Mouse (Mus musculus): ENCODE measurements around the gene Itga9.

Itga9 gene

DNA sequence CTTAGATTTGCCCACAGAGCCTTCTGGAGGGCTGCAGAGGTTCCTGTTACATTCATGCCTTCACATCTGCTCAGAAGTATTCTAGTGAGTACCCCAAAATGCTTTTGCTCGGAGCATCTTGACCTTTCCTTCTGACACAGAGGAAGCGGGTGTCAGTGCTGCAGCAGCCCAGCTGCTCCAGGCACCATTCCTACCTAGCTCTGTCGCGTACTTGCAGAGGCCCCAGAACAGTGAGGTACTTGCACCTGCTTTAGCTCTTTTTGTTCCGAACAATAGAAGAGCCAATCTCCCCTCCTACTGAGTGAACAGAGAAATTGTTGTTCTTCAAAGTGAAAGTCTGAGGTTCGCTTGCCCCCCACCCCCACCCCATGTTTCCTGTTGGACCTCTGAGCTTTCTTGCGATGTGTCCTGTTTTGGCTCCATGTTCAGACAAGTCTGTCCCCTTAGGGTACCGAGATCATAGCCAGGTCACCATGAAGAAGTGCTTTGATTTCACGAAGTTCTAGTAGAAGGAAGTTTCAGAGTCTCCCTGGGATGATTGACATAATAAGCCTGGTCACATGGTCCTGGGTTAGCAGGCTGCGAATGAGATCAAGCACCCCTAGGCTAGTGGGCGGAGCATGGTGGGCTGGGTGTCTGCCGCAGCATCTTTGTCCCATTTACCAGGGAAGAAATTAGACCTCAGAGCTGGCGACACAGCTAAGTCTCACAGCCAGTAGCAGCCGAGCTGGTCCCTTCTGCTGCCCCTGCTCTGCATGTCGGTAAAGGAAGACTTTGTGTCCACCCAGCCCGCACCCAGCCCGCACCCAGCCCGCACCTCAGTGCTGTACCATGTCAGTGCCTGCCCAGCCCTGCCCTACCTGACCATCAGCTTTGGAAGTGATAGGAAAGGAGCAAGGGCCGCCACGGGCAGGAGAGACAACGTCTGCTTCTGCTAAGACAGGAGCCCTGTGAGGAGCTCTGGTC is 215.0 kb downstream of the Itga9 start:
- no peak for DNase-seq (ENCODE audit: low spot score in 2 of 2)

DNA sequence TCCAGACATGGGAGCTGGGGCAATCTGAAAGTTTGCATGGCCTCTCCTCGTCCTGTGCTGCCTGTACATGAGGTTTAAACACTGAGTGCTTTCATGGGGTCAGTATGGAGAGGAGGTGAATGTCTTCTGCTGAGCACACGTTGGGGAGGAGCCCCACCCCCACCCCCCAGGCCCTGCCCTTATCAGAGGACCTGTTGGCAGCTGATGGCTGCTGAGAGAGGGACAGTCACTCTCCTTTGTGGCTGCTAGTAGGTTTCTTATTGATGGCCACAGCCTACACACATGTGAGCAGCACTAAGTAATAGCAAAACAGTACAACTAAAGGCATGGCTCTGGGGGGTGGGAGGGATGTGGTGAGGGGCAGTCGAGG is 215.7 kb downstream of the Itga9 start:
- no peak for DNase-seq (ENCODE audit: low spot score in 2 of 2)

DNA sequence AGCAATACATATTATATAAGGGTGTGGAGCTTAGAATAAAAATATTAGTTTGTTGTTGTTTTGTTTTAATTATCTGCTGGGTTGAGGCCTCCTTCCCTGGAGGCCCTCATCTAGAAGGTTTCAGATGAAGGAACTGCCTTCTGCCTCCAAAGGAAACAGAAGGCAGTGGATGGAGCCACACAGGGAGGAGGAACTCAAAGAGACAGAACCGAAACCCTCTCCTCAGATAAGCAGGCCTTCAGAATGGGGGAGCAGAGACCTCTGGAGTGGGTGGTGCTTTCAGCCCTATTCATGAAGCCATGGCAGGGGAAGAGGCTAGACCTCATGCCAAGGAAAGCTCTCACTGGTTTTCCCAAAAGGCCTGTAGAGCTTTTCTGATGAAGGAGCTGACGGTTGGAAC is 216.1 kb downstream of the Itga9 start:
- no peak for DNase-seq (ENCODE audit: low spot score in 2 of 2)

DNA sequence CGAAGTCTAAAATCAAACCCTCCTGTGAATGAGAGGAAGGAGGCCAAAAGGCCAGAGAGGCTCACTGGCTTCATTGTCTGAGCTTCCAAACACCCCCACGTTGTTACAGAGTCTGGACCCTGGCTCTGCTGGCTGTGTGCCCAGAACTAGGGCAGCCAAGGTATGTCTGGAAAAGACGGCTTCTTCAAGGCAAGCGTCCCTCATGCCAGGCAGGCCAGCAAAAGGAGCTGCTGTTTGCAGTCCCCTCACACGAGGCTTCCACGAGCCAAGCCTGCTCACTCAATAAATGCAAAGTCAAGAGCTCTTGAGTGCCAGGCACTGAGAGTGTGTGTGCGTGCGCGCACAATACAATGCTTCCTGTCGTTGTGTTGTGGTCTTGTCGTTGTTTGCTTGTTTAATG is 224.6 kb downstream of the Itga9 start:
- peak in 1 of 2 experiments; percentile 27 for DNase-seq (ENCODE audit: low spot score in 2 of 2)

DNA sequence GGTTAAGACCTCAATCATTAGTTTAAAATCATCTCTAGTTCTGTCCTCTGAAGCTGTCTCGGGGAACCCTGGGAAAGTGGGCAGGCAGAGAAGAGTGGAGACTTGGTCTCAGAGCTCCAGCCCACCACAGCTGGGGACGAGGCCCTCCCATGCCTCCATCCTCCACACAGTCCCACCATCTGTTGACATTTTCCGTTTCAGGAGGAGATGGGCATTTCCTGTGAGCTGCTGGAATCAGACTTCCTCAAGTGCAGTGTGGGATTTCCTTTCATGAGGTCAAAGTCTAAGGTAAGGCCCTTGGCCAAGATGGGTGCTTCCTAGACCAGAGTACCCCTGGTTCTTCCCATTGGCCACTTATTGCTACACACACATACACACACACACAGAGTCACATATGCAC is 226.0 kb downstream of the Itga9 start:
- no peak for DNase-seq (ENCODE audit: low spot score in 2 of 2)

DNA sequence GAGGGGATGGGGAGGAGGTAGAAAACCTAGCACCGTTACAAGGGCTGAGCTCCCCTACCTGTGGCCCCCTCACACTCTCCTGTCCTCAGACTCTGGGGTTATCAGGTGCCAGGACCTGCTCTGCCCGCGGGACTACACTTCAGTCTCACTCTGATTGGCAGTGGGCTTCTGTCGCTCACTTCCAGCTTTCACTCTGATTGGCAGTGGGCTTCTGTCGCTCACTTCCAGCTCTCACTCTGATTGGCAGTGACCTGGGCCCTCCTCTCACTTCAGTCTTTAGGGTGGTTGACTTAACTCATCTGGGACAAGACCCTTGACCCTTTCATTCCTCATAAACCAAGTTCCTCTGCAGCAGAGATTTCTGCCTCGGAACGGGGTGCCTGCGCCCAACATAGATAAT is 226.9 kb downstream of the Itga9 start:
- no peak for DNase-seq (ENCODE audit: low spot score in 2 of 2)

DNA sequence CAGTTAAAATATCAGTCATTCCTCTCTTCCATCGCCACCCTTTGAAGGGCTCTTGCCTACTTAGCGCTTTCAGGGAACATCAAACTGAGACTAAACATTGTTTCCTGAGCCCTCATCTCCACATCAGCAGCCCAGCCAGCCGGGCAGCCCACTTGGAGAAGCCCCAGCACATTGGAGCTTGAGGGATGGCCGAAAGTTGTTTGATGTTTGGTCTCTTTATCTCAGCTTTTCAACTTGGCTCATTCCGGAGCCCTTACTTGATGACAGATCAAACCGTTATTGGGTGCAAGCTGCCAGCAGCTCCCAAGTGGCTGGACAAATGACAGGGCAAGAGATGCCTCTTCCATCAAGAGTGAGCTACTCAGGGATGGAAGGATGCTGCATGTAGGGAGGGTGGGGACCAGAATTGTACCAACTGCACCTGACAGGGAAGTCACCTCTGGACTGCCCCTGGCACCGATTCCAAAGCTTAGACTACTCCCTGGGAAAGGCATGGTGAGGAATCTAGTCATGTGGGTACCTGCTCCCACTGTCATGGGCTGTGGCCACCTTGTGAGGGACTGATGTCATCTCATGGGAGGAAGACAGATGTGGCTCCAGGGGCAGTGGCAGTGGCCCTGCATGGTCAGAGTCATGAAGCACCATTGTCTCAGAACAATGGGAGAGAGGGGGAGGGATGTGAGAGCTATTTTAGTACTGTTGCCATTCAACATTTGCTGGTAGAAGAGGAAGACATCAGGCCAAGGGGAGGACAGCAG is 232.6 kb downstream of the Itga9 start:
- DNase-seq (ENCODE audit: low spot score in 2 of 2): no peak

DNA sequence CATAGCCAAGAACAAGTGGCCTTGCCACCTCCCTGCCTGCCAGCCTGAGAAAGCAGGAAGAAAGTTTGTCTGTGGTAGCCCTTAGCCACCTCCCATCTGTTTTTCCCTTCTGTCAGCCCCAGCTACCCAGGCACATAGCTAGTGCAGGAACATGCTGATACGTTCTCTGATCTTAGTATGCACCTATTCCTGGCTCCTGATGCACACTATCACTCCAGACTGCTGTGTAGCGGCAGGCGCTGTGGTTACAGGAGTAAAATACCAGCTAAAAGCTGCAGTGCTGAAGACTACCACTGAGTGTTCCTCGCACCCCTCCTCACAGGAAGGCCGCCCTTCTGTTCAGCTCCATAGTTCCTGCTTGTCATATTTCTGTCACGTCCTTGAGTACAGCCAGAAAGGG is 234.8 kb downstream of the Itga9 start:
- peak; percentile 34 to 49 for DNase-seq (ENCODE audit: low spot score in 2 of 2)

DNA sequence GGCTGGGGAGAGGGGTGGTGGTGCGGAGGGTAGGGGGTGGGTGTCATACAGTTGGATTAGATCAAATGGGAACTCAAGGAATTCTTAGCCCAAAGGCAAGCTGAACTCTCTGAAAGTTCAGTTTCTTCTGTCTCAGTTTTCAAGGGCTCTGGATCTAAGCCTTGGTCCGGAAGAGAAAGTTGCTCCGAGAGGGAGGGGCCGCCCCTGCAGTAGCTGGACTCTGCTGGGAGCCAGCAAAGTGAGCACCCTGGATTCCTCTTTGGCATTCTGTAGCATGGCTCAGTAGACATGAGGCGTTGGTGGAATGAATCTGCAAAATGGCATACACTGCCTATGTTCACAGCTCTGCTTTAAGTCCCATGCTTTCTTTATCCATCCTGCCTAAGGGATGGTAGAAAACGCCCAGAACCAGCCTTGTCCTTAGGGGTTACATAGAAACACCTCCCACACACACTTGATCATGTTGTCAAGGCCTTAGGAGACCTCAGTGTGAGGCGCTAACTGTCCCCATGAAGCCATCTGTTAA is 235.5 kb downstream of the Itga9 start:
- DNase-seq (ENCODE audit: low spot score in 2 of 2): no peak

DNA sequence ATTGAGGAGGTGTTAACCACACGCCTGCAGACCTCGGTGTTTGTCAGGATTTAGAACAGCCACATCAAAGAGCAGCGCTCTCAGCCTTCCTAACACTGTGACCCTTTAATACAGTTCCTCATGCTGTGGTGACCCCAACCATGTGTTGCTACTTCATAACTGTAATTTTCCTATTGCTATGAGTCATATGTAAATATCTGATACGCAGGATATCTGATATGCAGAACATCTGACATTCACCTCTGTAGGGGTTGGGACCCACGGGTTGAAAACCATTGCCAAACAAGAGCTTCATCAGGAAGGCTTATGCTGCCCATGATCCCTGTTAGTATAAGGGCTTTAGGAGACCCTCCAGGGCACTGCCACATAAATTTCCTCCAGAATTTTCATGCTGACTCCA is 237.2 kb downstream of the Itga9 start:
- DNase-seq (ENCODE audit: low spot score in 2 of 2): no peak

DNA sequence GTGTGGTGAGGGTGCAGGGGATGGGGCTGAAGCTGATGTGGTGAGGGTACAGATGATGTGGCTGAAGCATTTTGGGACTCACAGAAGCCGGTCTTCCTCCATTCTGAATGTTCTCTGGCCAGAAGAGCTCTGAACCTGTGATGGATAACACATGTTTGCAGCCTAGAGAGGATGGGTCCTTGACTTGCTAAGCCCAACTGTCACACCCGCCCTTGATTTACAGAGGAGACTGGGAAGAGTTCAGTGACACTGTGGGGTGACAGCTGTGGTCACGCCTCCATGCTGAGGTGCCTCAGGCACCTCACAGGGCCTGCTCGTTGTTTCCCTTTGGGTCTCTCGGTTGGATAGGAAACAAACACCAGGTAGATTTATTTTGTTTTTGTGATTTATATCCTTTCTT is 238.5 kb downstream of the Itga9 start:
- DNase-seq (ENCODE audit: low spot score in 2 of 2): no peak

DNA sequence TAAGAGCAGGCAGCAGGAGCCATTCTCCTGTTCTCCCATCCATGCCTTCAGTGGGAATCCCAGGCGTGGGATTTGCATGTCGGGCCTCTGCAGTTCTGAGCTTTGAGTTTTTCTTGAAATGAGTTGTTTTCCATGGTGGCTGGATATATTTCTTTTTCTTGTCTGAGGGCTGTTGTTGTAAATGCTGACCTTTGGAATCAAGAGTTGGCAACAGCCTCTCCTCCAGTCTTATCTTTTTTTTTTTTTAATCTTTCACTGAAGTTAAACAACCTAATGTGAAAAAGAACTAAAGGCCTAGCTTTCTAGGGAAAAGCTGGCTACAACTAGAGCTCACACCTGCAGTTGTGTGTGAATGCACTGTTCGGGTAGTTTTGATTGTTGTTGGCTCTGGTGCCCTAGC is 240.3 kb downstream of the Itga9 start:
- no peak for DNase-seq (ENCODE audit: low spot score in 2 of 2)

DNA sequence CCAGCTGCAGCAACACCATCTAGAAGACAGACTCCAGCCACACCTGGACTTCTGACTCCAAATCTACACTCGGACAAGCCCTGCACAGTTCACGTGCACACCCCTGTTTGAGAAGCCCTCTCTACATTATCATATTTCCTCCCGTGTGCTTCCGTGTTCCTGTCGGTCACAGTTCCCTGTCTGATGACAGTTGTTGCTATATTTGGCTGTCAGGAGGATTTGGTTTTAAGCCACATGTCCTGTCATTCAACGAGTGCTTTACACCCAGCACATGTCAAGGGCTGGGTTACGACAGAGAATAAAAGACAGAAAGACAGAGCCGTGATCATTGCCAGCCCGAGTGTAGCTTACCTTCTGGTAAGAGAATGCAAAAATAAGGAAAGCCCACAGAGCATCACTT is 250.2 kb downstream of the Itga9 start:
- no peak for DNase-seq (ENCODE audit: low spot score in 2 of 2)

DNA sequence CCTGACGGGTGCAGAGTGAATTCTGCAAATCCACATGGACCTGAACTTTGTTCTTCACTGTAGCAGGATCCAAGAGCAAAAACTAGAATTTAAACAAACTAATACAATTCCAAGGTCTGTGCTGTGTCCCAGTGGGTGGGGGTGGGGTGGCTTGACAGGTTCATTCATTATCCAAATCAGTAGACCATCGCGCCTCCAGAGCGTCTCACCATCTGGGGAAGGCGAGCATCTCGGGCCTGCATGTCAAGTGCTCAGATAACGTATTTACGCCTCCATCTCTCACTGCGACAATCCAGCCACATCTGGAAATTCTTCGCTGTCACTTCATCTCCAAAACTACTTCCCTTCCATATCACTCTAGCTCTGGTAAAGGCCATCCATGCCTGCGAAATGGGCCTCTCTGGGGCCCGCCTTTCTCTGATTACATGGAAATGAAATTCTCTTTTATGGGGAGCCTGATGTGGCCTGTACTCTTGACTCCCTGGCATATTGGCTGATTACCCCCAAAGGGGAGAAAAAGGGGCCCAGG is 254.2 kb downstream of the Itga9 start:
- DNase-seq (ENCODE audit: low spot score in 2 of 2): no peak

DNA sequence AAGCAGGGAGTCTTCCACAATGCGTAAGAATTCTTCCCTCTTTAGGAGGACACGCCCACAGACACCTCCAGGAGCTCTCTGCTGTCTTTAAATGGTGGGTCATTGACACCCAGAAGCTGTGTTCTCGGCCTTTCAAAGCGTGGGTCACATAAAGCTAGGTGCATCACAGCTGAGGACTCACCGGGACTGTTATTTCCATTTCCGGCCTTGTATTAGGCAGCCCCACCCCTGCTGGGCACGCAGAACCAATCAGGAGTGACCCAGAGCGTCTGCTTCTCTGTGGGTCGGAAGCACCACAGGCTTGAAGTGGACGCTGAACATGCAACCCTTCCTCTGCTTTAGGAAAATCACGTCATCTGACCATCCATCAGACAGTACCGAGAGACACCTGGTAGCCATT is 255.7 kb downstream of the Itga9 start:
- DNase-seq (ENCODE audit: low spot score in 2 of 2): no peak

DNA sequence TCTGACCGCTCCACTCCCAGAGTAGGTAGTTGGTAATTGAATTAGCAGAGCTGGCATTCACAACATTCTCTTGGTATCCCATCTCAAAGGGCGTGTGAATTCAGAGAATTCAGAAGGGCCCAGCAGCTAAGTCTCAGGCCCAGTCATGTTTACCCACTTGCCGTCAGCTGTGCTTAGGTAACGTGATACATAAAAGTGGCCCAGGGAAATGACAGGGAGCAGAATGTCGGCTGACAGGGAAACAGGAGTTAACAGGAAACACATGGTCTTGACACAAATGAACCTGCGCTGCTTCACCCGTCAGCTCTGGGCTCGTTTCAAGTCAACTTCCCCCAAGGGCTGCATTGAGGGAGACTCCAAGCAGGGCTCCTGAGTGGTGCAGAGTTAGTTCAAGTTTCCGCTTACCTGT is 256.4 kb downstream of the Itga9 start:
- no peak for DNase-seq (ENCODE audit: low spot score in 2 of 2)

DNA sequence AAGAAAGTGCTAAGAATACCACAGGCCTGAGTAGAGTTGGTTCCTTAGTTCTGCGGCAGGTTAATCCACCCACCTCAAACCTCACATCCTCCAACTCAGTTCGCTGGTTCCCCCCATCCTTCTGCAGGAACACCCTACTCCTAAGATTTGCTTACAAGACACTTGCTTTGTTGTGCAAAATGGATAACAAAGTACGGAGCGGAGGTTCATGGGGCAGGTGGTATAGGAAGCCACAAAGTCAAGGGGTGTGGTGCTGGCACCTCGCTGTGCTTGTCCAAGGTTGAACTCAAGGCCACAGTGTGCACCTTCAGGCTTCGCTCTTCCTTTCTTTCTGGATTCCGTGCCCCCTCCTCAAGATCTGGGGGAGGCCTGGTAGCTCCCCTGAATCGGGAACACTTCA is 257.0 kb downstream of the Itga9 start:
- no peak for DNase-seq (ENCODE audit: low spot score in 2 of 2)

DNA sequence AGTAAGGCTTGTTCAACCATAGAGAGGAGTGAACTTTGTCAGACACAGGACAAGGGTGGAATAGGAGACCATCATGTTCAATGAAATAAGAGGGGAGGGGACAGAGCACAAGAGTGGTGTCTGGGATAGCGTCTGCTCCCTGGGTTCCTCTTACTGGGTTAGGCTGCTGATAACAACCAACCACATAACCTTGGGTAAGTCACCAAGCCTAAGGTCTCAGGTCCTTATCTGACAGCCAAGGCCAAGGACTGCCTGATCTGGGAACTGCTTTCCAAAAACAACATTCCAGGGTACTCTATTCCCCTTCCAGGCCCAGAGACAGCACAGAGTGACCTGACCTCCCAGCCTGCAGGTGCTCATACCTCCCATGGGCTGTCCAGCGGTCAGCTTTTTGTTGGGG is 260.5 kb downstream of the Itga9 start:
- no peak for DNase-seq (ENCODE audit: low spot score in 2 of 2)

DNA sequence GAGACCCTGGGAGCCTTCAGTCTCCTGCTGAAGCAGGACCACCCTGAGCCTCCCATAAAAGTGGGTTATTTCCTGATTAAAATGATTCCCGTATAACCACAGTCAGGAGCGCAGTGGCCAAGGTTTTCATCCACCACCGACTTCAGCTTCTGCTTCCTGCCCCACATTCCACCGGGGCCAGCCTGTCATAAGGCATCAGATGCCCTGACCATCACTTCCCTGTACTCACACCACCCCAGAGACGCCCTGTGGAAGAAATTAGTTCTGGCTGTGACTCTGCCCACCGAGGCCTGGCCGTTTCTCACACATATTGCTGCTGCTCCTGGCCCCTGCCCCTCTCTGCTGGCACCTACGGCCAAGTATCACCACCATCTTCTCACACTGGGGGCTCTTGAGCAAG is 261.4 kb downstream of the Itga9 start:
- DNase-seq (ENCODE audit: low spot score in 2 of 2): no peak

DNA sequence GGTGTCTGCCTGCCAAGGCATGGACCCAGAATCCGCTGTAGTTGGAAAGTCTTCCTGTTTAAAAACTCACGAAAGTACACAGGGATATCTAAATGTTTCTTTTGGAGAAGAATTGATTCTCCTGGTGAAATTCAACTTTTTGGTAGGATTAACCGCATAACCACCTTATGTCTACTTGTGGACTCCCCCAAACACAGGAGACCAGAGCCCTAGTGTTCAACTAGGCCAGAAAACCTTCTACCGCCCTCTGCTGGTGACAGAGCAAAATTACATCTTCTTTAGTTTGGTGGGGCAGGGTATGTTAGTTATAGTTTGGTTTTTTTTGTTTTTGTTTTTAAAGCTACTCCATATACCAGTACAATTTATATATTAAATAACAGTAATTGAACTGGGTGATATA is 264.6 kb downstream of the Itga9 start:
- peak; percentile 38 to 44 for DNase-seq (ENCODE audit: low spot score in 2 of 2)

DNA sequence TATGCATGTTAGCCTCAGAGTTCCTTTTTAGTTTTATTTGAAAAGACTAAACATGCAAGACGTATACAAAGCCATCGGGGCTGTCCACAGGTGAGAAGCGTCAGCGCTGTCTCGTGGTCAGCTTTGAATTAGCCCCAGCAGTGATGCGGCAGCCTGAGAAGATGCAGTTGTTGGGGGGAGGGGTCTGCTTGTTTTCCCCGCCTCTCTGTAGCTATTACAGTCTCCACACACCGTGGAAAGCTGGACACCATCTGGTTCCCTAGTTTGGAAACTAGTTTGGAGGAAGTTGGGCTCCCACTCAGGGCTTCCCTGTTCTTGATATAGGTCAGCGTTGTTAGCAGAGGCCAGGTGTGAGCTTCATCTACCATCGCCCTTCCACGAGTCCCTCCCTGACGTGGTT is 266.5 kb downstream of the Itga9 start:
- no peak for DNase-seq (ENCODE audit: low spot score in 2 of 2)

DNA sequence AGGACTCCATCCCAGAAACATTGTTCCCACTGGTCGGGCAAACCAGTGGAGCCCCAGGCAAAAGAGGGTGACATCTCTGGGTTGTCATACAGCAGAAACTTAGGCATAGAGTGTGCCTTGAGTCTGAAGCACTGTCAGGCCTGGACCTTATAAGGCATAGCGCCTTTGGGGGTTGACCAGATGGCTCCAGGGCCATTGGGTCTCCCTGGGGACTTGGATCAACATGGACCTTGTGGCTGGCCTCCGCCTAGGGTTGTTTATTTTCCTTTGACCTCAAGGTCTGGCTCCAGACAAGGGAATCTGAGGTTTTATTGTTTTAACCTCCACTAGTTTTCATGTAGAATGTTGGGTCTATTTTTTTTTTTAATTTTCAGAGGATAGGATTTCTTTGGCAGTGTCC is 267.1 kb downstream of the Itga9 start:
- no peak for DNase-seq (ENCODE audit: low spot score in 2 of 2)

DNA sequence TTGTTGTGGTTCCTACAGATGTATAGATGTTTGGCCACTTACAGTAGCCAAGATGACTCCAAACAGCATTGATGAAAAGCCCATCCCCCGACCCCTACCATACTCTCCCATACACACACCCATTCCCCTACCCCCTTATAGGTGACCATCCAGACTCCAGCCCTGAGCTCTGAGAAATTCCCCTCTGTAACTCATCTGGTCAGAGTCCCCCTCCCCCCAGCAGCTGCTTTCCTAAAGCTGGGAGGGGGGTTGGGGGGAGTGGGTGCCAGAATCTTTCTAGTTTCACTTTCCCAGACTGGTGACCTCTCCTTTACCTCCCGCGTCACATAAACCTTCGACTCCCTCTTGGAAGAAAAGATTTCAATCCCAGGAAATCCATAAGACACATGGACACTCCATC is 269.2 kb downstream of the Itga9 start:
- no peak for DNase-seq (ENCODE audit: low spot score in 2 of 2)
